Mouse (Mus musculus): ENCODE results near the gene Gm10188.

Gene Gm10188

DNA sequence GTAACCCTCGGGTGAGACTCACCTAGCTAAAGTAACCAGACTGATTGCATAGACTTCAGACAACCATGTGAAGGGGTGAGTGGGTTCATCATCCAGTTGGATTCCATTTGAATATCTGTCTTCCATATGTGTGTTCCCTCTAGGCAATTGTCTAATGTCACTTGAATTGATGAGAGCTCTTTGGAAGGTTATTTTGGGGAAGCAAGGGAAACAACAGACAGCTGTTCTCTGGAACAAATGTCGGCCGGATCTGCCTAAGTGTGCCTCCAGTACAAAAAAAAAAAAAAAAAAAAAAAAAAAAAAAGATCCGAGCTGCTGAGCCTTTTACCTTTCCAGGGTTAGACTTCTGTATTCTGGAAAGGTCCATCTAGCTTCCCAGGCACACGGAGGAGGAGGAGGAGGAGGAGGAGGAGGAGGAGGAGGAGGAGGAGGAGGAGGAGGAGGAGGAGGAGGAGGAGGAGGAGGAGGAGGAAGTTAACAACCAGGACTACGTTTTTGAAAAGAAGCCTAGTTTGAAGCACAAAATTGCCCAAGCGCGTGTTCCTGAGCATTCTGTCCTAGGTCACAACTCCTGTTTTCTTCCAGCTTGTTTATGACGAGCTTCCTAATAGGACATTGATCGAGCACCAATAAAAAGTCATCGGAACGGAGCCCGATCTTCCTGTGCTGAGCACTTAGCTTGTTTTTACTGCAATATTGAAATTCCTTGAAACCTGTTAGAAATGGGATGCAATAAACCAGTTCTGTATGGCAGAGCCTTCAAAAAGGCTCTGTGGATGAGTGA, 3.1 kb downstream of the Gm10188 start:
- no peak for DNase-seq (ENCODE audit: low spot score in 2 of 2)

DNA sequence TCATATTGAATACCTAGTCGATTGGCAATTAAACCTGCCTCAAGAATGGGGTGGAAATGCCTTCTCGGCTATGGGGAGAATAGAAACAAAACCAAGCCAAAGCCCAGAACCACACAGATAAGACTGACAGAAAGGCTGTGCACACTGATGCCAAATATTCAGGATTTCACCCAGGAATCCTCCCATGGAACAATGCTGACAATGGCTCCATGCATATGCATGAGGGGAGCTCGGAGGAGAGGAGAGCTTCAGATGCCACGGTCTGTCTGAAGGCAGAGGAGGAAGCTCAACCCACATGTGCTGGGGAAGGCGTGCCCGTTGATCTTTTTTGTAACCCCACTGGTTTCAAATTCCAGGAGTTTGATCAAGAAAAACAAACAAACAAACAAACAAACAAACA, 7.4 kb downstream of the Gm10188 start:
- DNase-seq (ENCODE audit: low spot score in 2 of 2): no peak

DNA sequence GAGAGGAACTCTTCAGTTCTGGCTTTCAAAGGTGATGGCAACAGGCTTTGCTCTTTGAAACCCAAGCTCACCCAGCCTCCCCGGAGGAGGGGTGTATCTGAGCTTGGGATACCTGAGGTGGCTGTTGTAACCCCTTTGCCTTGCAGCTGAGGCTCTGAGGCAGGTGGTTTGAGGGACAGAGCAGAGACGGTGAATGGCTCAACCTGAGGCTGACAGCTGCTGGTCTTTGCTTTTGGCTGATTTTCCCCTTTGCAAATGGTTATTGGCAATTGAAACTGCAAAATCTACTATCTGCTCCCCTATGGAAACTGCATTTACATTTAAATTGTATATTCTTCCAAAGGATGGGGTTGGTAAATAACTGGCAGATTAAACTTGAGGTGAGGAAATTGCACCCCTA, 7.9 kb downstream of the Gm10188 start:
- no peak for DNase-seq (ENCODE audit: low spot score in 2 of 2)

DNA sequence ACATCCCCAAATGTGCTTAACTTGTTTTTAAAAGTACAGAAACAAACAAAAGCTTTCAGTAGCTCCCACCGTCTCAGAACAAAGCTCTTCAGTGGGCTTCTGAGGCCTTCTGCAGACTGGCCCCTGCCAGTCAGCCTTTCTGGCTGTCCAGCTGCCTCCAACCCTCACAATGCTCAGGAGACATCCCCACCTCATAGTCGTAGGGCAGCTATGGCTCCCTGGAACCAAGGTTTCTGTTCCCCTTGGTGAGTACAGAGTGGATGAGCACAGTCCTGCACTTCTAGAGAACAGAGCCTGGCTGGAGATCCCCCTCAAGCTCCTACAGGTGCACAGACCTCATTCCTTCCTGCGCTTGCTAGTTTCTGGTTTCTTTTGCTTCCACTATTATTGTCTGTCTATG, 13.3 kb downstream of the Gm10188 start:
- DNase-seq (ENCODE audit: low spot score in 2 of 2): no peak

DNA sequence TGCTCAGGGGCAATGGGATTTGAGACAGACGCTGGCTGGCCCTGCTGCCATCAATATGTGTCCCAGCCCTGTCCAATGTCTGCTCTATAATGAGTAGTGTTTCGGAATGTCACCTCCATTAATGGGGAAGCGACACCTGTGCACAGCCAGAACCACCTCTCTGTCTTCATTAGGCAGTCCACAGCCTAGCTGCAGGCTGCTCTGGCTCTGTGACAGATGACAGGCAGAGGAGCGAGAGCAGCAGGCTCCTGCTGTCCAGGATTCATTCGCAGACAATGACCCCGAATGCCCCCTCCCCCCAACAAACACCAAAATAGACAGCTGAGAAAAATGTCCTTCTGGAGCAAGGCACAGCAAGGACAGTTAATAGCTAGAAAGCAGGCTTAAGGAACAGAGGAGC, 16.5 kb downstream of the Gm10188 start:
- DNase-seq (ENCODE audit: low spot score in 2 of 2): no peak

DNA sequence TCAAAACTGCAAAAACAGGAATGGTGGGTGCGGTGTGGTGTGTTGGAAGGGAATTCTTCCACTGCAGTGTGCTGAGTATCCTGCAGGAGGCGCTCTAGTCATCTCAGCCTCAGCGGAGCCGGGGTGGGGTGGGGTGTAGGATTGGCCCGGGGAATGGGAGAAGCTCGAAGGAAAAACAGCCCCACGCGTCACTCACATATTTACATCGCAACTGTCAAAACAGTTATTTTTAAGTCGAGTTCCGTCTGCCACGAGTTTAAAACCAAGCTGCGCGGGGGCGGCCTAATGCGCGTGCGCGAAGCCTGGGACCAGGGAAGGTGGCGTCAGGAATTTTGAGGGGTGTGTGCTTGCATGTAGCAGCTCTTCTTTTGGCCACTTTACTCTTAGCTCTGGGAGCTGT, 17.3 kb downstream of the Gm10188 start:
- peak; percentile 53 to 64 for DNase-seq (ENCODE audit: low spot score in 2 of 2)

DNA sequence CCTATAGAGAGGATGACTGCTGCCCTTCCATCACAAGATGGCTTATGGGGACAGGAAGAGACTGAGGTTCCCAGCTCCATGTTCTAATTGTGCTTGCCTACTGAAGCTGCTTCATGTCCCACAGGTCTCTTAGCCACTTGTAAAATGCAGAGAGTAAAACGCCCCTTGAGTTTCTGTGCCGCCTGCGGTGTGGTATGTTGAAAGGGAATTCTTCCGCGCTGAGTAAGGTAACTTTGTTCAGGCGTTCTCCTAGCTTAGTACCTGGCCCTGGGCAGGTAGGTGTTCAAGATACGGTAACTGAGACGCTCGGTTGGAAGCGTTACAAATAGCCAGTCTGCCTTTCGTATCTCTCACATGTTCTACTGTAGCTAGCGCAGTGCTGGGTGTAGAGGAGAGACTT, 17.9 kb downstream of the Gm10188 start:
- DNase-seq (ENCODE audit: low spot score in 2 of 2): no peak

DNA sequence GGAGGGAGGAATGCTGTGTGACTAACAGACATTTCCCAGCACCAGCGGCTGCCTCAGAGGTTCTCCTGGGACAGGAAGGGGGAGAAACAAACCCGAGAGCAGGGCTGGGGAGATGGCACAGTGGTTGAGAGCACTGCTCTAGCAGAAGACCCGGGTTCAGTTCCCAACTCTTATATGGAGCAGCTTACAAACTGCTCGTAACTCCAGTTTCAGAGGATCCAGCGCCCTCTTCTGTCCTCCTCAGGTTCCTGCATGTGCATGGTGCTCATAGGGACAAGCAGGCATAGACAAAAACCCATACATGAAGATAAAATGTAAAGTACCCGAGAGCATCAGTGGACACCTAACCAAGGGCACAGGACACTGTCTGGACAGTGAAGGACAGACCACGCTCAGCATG, 18.6 kb downstream of the Gm10188 start:
- no peak for DNase-seq (ENCODE audit: low spot score in 2 of 2)

DNA sequence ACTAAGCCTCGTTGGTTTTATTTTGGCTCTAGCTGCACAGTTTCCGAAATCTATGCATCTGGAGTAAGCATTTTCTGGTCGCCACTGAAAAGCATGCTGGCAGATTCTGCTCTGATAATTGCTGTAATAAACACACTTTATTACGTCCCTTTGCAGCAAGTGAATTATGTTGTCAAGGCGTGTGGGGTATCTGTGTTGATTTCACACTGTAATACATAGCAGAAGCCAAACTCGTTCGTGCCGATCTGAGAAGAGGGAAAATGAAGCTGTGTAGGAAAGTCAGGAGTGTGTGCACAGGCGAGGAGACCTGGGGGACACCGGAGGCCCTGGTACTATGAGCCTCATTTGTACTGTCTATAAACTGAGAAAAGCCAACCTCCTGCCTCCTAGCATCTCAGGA, 20.2 kb downstream of the Gm10188 start:
- no peak for DNase-seq (ENCODE audit: low spot score in 2 of 2)

DNA sequence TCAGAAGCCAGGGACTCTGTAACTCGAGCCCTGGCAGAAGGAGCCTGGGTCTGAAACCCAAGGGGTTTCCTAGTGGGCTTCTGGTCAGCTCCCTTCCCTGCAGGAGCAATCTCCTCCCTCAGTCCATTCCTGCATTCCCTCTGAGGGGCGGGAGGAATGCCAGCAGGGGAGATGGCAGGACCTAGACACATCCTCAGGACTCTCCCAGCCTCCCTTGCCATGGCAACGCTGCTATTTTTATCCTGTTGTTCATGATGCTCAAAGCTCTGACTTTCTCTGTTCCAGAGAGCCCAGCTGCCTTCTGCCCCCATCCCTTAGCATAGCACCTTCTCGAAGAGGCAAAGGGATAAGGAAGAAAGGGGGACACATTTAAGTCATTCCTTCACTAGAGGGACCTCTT, 21.4 kb downstream of the Gm10188 start:
- peak in 1 of 2 experiments; percentile 38 for DNase-seq (ENCODE audit: low spot score in 2 of 2)

DNA sequence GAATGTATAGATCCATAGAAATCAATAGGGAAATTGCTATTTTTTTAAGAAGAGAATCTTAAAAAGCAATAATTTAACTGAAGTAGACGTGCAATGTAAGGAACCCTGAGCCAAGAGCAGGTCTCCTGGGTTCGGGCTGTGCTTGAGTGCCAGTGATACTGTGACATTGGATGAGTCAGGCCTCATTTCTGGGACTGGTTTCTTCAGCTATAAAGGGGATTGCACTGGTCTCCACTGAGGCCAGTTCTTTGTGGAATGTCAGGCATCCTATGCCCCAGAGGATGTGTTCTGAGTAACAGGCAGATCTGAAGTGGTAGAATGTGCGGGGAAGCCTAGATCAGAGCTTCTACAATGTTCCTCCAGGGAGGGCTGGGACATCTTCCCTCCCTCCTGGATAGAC, 22.7 kb downstream of the Gm10188 start:
- no peak for DNase-seq (ENCODE audit: low spot score in 2 of 2)

DNA sequence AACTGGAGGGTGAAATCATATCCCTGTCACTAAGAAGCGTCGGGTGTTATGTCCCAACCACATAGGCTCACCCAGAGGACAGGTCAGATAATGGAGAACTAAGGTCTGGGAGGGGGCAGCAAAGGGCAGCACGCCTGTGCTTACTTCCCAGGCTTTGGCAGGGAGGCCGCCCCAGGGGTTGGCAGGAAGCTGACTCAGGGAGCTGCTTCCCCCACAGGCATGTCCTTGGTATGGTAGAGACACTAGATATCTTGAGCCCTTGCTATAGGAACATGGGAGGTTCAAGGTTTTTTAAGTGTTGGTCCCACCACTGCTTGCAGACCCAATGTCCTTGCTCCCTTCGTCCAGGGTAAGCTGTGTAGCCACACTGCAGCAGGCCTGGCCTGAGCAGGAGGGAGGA, 23.6 kb downstream of the Gm10188 start:
- no peak for DNase-seq (ENCODE audit: low spot score in 2 of 2)

DNA sequence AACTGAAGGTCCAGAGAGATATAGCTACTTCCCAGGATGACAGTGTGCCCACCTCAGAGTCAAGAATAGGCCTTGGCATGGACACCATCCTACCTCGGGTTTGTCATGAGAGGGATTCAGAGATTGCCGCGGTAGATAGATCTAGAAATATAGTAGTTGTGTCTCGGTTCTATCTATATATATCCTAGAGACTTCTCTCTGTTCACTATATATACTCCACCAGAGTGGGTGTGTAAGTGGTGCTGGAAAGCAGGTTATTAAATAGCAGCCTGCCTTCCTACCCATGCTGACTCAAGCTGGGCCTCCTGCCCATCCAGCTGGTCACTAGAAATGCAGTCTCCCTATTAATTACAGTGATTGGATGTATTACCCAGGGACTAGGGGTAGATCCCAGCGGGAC, 26.8 kb downstream of the Gm10188 start:
- no peak for DNase-seq (ENCODE audit: low spot score in 2 of 2)

DNA sequence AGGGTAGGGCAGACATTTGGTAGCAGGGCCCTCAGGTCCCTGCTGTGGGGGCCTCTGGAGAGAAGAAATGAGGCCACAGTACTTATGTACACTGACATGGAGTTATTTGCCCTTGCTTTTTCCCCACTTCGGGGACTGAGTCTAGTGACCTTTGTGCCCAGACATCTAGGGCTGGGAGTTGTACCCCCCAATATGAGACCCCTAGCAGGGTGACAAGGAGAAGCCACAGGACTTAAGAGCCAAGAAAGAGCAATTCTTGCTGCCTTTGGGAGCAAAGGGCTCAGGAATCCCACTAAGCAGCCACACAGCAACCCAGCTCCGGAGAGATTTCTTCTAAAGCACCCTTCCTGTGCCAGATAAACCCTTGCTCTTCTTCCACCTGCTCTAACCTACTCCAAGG, 27.6 kb downstream of the Gm10188 start:
- no peak for DNase-seq (ENCODE audit: low spot score in 2 of 2)

DNA sequence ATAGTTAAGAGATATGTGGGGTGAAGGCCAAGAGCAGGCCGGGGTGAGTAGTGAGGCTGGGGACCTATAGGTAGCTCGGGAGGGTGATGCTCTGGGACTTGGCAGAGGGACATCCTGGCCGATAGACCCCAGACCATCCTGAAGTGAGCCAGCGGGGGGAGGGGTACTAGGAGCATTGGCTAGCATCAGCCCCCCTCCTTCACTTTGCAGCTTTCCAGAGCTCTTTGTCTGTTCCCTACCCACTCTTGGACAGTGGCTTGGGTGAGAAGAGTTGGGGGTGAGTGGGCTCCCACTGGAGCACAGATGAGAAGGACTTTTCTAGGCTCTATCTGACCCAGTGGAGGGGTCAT, 28.1 kb downstream of the Gm10188 start:
- no peak for DNase-seq (ENCODE audit: low spot score in 2 of 2)

DNA sequence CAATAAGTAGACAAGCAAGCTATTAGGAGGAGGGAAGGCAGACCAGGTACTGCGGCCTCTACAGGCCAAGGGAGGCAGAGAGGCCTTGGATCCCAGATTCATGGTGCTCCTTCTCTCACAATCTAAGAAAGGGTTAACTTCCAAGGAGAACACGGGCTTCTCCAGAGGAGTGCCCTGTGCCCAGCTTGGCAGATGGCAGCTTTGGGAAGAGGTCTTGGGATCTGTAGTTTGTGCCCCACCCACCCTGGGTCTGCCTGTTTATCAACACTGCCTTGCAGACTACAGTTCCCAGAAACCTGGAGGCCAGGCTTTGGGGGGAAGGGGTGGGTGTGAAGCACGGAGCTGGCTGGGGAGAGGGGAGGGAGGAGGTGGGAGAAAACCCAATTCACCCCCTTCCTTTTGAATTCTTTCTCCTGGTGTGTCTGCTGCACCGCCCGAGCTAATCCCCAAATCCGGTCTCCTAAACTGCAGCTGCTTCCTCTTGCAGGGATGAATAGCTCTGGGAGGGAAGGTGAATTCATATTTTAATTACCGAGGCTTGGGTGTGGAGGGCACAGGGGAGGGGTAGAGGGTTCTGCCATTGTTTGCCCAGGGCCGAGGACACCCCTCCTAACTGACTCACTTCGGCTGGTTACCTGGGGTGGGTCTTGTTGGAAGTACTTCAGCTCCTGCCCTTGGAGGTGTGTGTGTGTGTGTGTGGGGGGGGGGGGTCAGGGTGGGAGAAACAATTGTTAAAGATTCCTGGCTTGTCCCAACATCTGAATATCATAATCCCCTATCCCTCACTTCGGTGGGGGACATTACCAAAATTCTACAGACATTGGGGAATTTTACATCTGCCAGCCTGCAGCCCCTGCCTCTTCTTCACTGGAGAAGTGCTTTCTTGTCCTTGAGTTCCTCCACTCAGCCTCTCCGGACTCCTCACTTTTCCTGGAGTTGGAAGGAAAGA, 28.7 kb downstream of the Gm10188 start:
- peak; percentile 58 to 87 for DNase-seq (ENCODE audit: low spot score in 2 of 2)

DNA sequence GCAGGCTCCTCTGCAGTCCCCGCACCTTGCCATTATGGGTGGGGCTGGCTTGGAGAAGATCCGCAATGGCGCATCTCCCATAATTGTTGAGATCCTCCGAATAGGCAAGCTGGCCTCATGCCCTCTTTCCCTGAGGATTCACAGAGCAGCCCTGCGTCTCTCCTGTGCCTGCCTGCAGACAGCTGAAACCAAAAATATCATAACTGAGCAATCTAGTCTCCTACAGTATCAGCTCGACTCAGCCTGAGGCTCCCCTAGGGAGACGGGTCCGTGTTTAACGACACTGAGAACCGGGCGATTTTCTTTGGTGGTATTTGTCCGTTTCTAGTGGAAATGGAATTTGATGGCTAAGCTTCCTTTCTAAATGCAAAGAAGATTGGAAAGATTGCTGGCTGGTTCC, 29.6 kb downstream of the Gm10188 start:
- peak in 1 of 2 experiments; percentile 18 for DNase-seq (ENCODE audit: low spot score in 2 of 2)

DNA sequence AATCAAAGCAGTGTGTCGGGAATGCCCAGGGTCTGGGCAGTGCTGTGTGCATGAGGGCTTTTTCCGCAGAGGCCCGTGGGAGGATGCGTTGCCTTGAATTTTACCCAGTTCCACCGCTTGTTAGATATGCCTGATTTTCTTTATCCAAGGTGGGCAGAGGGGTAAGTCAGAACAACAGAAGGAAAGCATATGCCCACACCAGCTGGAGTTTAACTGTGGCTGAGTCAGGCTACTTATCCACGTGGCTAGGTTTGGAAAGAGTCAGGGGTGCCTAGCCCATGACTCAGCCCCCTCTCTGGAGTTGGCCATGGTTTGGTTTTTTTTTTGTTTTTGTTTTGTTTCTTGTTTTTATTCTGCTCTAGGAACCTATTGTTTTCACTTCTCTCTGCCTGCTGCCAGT, 30.3 kb downstream of the Gm10188 start:
- DNase-seq (ENCODE audit: low spot score in 2 of 2): no peak

DNA sequence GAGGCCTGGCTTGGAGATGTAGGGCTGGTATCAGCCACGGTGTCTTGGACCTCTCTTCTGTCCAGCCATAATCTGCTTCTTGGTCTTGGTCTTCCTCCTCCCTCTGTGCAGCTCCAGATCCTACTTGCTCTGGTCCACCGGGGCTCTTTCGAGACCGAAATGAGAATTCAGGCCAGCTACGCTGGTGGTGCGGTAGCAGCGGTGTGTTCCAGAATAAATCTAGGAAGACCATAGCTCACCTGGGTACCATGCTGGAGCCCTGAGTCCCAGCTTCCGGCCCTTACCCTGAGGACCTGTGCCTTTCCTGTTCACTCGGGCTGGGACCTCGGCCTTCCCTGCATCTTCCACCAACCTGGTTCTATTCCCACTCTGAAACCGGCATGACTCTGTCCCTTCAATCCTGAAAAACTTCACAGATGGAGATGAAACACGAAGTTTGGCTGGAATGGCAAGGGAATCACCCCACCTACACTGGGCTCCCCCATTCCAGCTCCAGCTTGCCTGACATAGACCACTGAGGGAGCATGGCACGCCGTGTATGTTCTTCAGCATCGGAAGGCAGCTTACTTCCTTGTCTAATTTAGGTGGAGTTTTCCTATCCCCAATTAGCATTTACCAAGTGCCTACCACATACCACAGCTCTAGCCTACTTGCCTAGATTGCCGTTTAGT, 31.0 kb downstream of the Gm10188 start:
- no peak for DNase-seq (ENCODE audit: low spot score in 2 of 2)

DNA sequence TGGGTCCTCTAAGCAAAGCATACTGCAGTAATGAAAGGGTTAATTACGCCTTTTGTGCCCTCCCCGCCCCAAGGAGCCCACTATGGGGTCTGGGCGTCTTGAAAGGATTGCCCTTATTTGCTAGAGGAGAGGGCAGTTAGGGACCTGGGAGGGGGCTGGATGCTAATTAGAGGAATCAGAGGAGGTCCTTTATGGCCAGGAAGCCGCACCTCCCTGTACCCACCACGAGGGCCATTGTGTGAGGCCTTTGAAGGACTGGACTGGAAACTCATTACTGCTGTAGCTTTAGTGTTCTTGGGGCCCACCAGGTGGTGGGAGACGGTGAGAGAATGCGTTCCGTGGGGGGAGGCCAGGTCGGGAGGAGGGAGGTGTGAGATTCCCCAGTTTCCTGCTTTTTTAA, 31.9 kb downstream of the Gm10188 start:
- no peak for DNase-seq (ENCODE audit: low spot score in 2 of 2)

DNA sequence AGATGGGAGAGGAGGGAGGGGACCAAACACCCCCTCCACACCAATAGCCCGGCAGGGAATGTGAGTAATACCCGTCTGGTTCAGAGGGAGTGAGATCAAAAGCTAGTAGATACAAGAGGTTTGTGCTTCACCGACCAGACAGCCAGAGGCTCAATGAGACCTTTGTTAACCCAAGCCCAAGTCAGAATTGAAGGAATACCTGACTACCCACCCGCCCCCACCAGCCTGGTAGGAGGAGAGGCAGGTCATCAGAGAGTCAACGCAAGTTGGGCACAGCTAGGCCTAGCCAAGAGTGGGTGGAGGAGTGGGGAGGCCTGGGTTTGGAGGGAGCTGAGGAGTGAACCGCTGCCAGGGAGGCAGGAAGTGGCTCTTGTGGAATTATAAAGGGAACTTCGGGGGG, 33.2 kb downstream of the Gm10188 start:
- no peak for DNase-seq (ENCODE audit: low spot score in 2 of 2)

DNA sequence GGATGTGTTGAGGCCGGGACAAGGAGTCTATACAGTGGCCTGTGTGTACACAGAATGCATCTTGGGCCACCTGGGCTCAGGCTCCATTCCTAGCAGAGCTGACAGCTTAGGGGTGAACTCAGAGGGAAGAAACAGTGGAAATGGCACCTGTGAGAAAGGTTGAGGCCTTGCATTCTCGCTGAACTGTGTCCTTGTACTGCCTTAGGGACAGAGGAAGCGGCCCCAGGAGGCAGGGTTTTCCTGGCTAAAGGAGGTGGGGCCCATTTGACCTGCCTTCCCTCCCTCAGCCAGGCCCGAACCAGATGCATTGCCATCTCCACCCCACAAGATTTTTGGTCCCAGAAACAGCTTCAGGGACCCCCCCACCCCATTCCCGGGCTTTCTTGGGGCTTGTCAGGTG, 33.9 kb downstream of the Gm10188 start:
- DNase-seq (ENCODE audit: low spot score in 2 of 2): no peak

DNA sequence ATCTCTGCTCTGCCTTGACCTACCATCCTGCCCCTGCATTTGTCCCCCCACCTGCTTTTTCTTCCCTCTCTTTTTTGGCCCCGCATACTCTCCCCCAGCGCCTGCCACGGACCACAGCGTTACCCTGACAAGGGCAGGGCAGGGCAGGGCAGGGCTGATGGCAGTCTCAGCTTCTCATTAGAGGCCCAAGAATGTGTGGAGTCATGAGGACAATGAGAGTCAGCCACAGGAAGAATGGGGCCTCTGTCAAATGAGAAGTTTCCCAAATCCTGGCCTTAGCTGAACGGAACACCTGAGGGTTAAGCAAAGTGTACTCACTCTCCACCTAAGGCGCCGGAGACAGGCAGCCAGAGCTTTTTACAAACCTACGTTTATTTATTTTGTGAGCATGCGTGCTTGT, 34.5 kb downstream of the Gm10188 start:
- no peak for DNase-seq (ENCODE audit: low spot score in 2 of 2)

All from cerebellum, postnatal 4 days (tissue).